Mouse (Mus musculus) adrenal gland, postnatal 0 days (tissue): Measurements from ENCODE around the gene Lrrc59. TPM values are rescaled to one million over a fixed set of nuclear protein-coding genes. Genes with fewer than 3 reads are reported as not detected.

Experiments
- polyA plus RNA-seq: library from polyadenylated mRNA; unstranded; fragments of >200 nt; fragmentation: Nextera tagmentation; extraction: Ambion mirVana; gene quantifications from 2 replicates; pipeline ENCODE4 v1.2.1, GENCODE M21; 2015

The Lrrc59 gene
- polyA plus RNA-seq, result 56.7 and 86.4 TPM in 2 replicates

DNA sequence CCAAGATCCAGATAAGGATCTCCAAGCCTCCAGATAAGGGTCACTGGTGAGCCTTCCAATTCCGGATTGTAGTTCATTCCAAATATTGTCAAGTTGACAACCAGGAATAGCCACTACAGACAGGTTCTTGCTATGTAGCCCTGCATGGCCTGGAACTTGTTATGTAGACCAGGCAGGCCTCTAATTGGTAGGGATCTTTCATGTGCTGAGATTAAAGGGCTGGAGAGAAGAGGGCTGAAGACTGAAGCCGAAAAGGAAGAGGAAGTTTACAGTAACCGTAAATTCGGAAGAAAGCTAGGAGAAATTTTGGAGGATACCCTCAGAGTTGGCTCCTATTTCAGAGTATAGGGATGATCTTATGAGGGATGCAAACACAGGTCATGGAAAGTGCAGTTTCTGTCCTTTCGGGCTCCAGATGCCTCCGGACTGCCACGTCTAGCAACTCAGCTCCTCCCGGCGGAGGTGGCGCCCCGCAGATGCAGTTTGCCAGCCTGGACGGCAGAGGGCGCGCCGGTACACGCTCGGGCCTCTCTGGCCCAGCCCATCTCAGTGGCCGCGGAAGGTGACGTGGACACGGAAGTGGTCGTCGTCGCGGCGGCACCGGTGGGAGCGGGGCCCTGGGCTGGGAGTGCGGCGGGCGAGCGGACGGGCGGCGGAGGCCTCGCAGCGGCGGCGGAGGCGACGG lies at the start of gene Lrrc59:
Lrrc59 (plus strand) TSS at position 569 of the 685 bp plus-strand sequence.

DNA sequence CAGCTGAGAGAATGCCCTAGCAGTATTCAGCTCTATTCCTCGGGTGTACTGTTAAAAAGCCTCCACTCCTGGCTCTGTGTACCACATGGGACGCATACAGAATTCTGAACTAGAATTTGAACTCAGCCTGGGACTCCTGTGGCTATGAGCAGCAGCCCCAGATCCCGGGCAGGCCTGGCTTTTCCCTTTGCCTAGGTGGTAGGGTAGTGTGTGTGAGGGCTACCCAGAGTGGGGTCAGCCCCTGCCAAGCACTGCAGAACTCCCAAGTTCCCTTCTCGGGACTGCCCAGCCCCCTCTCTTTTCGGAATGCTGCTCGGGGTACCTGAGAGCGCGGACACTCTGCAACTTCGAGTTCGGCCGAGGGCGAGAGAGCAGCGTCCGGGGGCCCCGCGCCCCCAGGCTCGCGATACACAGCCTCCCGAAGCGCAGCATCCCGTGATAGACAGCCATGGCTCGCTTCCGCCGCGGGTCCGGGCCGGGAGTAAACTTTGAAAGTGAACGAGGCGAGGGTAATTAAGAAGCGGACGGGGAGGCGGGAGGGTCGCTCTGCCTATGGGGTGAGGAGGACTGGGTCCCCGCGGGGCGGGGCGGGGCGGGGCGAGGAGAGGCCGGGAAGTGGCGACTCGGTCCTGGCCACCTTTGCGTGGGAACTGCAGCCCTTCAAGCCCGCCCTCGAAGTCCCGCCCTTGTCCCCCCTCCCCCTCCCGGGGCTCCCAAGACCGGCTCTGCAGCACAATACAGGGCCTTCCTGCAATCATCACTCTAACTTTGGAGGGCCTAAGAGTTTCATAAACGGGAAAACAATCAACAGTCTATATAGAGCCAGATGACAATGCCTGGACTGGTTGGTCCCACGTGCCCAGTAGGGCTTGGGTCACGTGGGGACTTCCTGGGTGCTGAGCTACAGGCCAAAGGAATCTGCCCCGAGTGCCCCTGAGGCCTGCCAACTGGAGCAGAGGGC lies 28.0 kb upstream of the Lrrc59 start, which contains the start of gene Acsf2:
Acsf2 (minus strand) TSS at position 551 of the 961 bp plus-strand sequence.

DNA sequence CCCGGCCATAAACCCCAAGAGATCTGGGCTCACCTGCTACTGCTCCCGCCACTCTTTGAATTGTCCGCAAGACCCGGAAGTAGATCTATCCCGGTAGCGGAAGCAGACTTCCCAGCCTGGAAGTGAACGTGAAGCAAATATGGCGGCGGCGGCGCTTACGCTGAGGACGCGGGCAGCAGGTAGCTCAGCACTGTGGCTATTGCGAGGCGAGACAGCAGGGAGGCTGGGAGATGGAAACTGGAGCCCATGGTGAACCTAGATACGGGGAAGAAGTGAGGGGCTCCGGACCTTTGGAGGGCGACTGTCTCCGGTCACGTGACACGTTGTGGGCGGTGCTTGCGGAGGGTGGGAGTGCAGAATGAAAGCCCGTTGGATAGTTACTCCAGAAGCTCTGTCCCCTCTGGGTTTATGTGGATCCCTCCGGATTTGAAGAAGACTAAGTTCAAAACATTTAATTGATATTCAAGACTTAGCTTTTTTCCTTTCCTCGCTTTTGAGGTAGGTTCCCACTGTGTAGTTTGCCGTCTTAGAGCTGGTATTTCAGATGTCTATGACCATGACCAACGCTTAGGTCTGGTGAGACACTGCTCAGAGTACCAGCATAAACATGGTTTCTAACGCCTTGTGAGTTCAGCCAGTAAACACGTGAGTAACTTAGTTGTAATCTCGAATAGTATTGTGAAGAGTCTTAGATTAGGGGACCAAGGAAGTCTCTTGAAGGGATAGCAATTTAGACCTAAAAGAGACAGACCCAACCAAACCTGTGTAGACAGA lies 24.3 kb downstream of the Lrrc59 start, which contains the start of the genes Mrpl27 and Eme1:
Mrpl27 (plus strand) TSS at position 105 of the 774 bp plus-strand sequence.
Eme1 (minus strand) TSS at position 302 of the 774 bp plus-strand sequence.

DNA sequence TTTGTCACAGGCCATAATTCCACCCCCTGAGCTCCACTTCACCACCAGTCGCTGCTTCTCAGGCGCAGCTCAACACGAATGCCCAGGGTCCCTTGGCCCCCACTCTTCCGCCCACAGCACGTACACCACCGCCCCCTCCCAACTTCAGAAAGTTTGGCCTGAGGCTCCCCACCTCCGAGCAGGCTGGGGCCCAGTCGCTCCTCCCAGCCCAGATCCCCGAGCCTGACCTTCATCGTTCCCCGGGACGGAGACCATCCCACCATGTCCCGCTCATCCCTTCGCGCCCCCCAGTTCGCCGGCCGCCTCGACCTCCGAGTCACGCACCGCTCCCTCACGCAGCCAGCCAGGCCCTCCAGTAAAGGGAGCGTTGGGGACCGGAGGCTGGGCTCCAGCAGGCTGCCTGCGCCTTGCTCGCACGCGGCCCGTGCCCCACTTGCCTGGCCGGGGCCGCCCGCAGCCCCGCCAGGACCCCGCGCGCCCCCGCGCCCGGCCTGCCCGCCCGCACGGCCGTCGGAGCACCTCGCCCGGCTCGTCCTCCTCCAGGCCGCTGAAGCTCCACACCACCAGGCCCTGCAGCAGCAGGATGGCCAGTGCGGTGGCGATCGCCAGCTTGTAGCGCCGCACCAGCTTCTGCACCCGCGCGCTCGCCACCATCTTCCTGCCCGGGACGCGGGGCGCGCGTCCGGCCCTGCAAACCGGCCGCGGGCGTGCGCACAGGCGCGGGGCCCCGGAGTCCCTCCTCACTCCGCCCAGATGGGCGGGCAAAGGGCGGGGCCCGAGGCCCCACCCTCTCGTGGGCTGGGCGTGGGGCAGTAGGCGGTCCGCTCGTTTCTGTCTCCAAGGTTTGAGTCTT lies 47.4 kb downstream of the Lrrc59 start, which contains the start of gene Xylt2:
Xylt2 (minus strand) TSS at position 762 of the 853 bp plus-strand sequence.

Other genes starting within 250 kb of the Lrrc59 start
- gene Abcc3, start 236.8 kb upstream of the Lrrc59 start, polyA plus RNA-seq, result 4.8 and 5.8 TPM in 2 replicates
- 1.8 and 1.9 TPM in 2 replicates for gene Cacna1g, start 155.6 kb upstream of the Lrrc59 start, polyA plus RNA-seq
- 0.08 TPM in 1 of 2 replicates, not detected in the other for gene Spata20, start 143.6 kb upstream of the Lrrc59 start, polyA plus RNA-seq
- gene Epn3, start 129.8 kb upstream of the Lrrc59 start, polyA plus RNA-seq, result 6.0 and 12.5 TPM in 2 replicates
- gene Mycbpap, start 108.0 kb upstream of the Lrrc59 start, polyA plus RNA-seq, result 1.7 and 2.1 TPM in 2 replicates
- 2.9 and 4.0 TPM in 2 replicates for gene Rsad1, start 80.5 kb upstream of the Lrrc59 start, polyA plus RNA-seq
- 0.27 and 0.63 TPM in 2 replicates for gene Chad, start 64.7 kb upstream of the Lrrc59 start, polyA plus RNA-seq
- 5.8 and 14.8 TPM in 2 replicates for gene Acsf2, start 27.9 kb upstream of the Lrrc59 start, polyA plus RNA-seq
- 200 and 258 TPM in 2 replicates for gene Mrpl27, start 24.0 kb downstream of the Lrrc59 start, polyA plus RNA-seq
- 3.0 and 3.4 TPM in 2 replicates for gene Eme1, start 24.2 kb downstream of the Lrrc59 start, polyA plus RNA-seq
- 16.6 and 17.5 TPM in 2 replicates for gene Xylt2, start 47.7 kb downstream of the Lrrc59 start, polyA plus RNA-seq
- gene Gm11541, start 74.7 kb downstream of the Lrrc59 start, polyA plus RNA-seq, result 0.30 and 1.1 TPM in 2 replicates
- gene Cdc34b, start 112.0 kb downstream of the Lrrc59 start, polyA plus RNA-seq, result 0.11 TPM in 1 of 2 replicates, not detected in the other
- gene Tmem92, start 152.9 kb downstream of the Lrrc59 start, polyA plus RNA-seq, result not detected in 2 replicates